Mouse (Mus musculus) thymus, adult 18-20 months (tissue): ENCODE measurements at regions not wholly inside any gene's neighbourhood (a gene's known extent, or its start where the extent isn't known, plus 50 kb on each side); places are given as distances from the start of the nearest gene placed in this dataset.

Source experiments
- DNase-seq, 2 experiments: peaks; one replicate each; pipeline ENCODE4 v3.0.0; 2022; ENCODE audit warnings: mixed read lengths in 2 of 2

- DNase-seq: no peak
Observed at GRCm38 (mm10) chr7:69994540-69995303, 371.8 kb downstream of the Nr2f2 start.

GRCm38 (mm10) chr7:69992383-69993327, 373.9 kb downstream of the Nr2f2 start:
- DNase-seq: no peak

- no peak for DNase-seq
Observed at GRCm38 (mm10) chr7:69991982-69992381, 374.6 kb downstream of the Nr2f2 start.

GRCm38 (mm10) chr7:69988704-69989103, 377.8 kb downstream of the Nr2f2 start:
- DNase-seq: no peak

- DNase-seq: no peak
Observed at GRCm38 (mm10) chr7:69981301-69981700, 385.2 kb downstream of the Nr2f2 start.

GRCm38 (mm10) chr7:69976369-69976768, 390.2 kb downstream of the Nr2f2 start:
- no peak for DNase-seq

GRCm38 (mm10) chr7:69964002-69964401, 402.5 kb downstream of the Nr2f2 start:
- DNase-seq: no peak

GRCm38 (mm10) chr7:69950221-69950670, 416.3 kb downstream of the Nr2f2 start:
- no peak for DNase-seq

- DNase-seq: no peak
Observed at GRCm38 (mm10) chr7:69949647-69950121, 416.9 kb downstream of the Nr2f2 start.

GRCm38 (mm10) chr7:69946396-69946795, 420.1 kb downstream of the Nr2f2 start:
- no peak for DNase-seq

GRCm38 (mm10) chr7:69941881-69942280, 424.7 kb downstream of the Nr2f2 start:
- DNase-seq: no peak

GRCm38 (mm10) chr7:69925261-69925660, 441.3 kb downstream of the Nr2f2 start:
- no peak for DNase-seq

GRCm38 (mm10) chr7:69924551-69924950, 442.0 kb downstream of the Nr2f2 start:
- no peak for DNase-seq

- no peak for DNase-seq
Observed at GRCm38 (mm10) chr7:69911760-69912159, 454.8 kb downstream of the Nr2f2 start.

- no peak for DNase-seq
Observed at GRCm38 (mm10) chr7:69890503-69891061, 476.0 kb downstream of the Nr2f2 start.

- DNase-seq: no peak
Observed at GRCm38 (mm10) chr7:69888251-69888650, 478.3 kb downstream of the Nr2f2 start.

GRCm38 (mm10) chr7:69877031-69877430, 489.5 kb downstream of the Nr2f2 start:
- no peak for DNase-seq

GRCm38 (mm10) chr7:69865801-69866200, 500.7 kb downstream of the Nr2f2 start:
- no peak for DNase-seq

- DNase-seq: no peak
Observed at GRCm38 (mm10) chr7:69844631-69845324, 521.8 kb downstream of the Nr2f2 start.

GRCm38 (mm10) chr7:69837379-69837778, 529.2 kb downstream of the Nr2f2 start:
- no peak for DNase-seq

- no peak for DNase-seq
Observed at GRCm38 (mm10) chr7:69827251-69827650, 539.3 kb downstream of the Nr2f2 start.

GRCm38 (mm10) chr7:69820570-69820969, 546.0 kb downstream of the Nr2f2 start:
- DNase-seq: no peak

GRCm38 (mm10) chr7:69812301-69812700, 554.2 kb downstream of the Nr2f2 start:
- no peak for DNase-seq
